Mouse (Mus musculus): Measurements from ENCODE around the gene Atrnl1.
A peak's percentile ranks its signal among the peaks of the same experiment; 100 is the strongest.
"Not testable (repeated sequence)": the region's sequence is repeated elsewhere in the genome, so short reads cannot be mapped to it uniquely, and the experiment has no call there.

Atrnl1 gene

GRCm38 (mm10) chr19:57961738-57962640 is 351.2 kb downstream of the Atrnl1 start:
- DNase-seq (ENCODE audit: low read depth, low spot score): no peak

GRCm38 (mm10) chr19:57963874-57964273 is 353.0 kb downstream of the Atrnl1 start:
- no peak for DNase-seq (ENCODE audit: low read depth, low spot score)

DNA sequence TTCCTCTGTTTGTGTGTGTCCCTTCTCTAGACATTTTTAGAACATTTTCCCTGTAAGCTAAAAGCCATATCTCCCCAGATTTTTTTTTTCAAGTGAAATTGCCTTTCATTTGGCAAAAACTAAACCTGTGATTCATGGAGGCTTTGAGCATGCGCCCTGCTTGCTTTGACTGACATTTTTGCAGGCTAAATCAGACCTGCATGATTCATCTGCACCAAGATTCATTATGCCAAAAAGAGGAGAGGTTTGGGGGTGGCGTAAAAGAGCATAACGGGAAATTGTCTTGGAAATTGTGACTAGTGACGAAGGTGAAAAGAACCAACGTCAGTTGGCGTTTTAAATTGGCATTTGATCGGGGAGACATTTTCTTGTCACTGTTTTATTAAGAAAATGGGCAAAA is 358.9 kb downstream of the Atrnl1 start:
- no peak for DNase-seq (ENCODE audit: low read depth, low spot score)

- no peak for DNase-seq (ENCODE audit: low read depth, low spot score)
Measured at GRCm38 (mm10) chr19:57970342-57970895, 359.6 kb downstream of the Atrnl1 start.

DNA sequence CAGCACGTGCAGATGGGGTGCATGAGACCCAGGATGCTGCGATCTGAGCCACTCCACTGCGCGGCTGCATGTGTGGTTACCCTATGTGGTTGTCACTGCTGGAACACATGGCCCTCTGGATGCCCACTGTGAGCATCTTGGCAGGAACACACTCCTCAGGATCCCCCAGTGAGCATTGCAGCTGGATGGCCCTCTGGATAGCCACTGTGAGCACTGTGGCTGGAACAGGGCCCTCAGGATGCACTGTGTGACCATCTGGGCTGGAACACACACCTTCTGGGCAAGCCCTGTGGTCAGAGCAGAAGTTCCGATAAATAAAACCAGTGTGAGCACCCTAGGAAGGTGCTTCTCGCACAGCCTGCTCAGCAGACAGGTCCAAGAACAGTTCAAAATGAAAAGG is 364.4 kb downstream of the Atrnl1 start:
- no peak for DNase-seq (ENCODE audit: low read depth, low spot score)

- no peak for DNase-seq (ENCODE audit: low read depth, low spot score)
Measured at GRCm38 (mm10) chr19:57985918-57986900, 375.4 kb downstream of the Atrnl1 start.

GRCm38 (mm10) chr19:57987696-57988393 is 377.0 kb downstream of the Atrnl1 start:
- no peak for DNase-seq (ENCODE audit: low read depth, low spot score)

DNA sequence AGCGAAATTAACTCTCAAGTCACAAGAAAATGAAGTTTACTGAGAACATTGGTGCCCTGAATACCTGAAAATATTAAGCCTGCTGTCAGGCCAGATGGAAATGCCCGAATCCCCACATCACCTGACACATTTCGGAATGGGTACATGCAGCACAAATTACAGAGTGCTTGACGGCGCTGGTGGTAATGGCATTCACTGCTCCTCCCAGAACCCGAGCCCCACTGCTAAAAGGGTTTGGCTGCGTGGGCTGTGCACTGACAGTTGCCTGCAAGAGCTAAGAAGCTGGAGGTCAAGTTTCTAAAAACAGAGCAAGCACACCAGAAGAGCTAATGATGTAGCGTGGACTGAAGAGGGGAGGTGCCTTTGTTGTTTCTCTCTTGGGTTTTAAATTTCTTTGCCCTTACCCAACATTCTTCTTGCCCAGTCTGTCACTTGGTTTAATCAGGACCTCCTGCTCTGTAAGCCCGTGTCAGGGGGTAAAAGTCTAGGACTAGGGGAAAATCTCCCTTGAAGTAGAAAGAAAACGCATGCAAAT is 377.8 kb downstream of the Atrnl1 start:
- DNase-seq (ENCODE audit: low read depth, low spot score): no peak

DNA sequence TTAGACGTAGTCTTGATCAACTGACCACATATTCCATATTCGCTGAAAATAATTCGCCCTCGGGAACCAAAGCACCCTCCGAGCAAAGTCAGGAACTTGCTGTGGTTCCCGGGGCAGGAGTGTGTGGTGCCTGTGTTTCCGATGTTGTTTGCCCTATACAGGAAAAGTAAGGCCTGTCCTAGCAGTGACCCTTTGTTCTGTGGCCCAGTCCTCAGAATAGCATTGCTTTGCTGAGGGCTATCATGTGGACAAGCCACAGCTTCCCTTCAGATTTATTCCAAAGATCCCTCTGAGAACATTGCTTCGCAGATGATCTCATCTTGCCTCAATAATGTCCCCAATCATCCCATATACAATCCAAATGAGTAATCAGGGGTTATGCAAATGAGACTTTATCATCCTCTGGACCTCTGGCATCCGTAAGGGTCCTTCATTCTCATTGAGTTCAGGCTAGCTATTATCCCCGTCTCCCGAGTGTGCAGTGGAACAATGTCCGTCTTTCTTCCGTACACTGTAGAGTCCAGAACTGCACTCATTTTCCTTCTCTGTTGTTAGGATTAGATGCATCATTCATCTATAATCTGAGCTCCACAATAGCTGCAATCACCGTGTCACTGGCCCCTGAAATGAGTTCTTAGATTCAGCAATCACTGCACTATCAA is 380.4 kb downstream of the Atrnl1 start:
- DNase-seq (ENCODE audit: low read depth, low spot score): no peak

GRCm38 (mm10) chr19:57994174-57994833 is 383.5 kb downstream of the Atrnl1 start:
- not testable (repeated sequence) for DNase-seq (ENCODE audit: low read depth, low spot score)

DNA sequence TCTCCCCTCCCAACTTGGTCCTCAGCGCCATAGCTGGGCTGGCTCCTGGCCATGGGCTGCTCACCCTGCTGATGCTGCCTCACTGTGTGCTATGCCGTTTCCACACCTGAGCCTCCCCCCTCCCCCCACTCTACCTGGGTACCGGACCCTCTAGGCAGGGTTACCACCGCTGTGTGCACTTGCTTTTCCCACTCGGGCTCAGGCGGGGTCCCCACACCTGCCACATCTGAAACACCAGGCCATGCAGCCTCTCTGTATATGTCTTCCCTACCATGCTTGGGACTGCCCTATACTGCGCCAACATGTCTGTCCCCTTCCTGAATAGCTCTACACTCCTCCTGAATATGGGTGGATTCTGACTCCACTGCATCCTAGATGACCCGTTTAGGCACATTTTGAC is 384.2 kb downstream of the Atrnl1 start:
- no peak for DNase-seq (ENCODE audit: low read depth, low spot score)

- peak; percentile 39 for DNase-seq (ENCODE audit: low read depth, low spot score)
Measured at GRCm38 (mm10) chr19:57997961-57998360, 387.1 kb downstream of the Atrnl1 start.

GRCm38 (mm10) chr19:58011636-58012035 is 400.8 kb downstream of the Atrnl1 start:
- no peak for DNase-seq (ENCODE audit: low read depth, low spot score)

DNA sequence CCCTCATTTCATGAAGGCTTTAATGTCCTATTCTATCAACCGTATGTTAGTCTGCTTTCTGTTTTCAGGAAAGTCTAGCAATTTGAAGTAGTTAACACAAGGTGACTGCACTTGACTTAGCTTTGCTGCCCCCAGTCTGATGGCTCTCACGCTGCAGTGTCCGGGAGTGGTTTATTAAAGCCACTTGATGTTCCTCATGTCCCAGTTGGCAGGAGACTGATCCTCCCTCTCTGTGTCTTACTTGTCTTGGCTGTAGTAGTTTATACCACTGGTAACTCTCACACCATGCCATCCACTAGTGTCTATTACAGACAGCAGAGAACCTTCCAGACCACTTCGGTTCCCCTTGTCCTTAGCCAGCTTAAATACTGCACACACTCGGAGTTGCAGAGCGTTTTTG is 404.9 kb downstream of the Atrnl1 start:
- DNase-seq (ENCODE audit: low read depth, low spot score): no peak

GRCm38 (mm10) chr19:58016561-58017453 is 406.0 kb downstream of the Atrnl1 start:
- no peak for DNase-seq (ENCODE audit: low read depth, low spot score)

DNA sequence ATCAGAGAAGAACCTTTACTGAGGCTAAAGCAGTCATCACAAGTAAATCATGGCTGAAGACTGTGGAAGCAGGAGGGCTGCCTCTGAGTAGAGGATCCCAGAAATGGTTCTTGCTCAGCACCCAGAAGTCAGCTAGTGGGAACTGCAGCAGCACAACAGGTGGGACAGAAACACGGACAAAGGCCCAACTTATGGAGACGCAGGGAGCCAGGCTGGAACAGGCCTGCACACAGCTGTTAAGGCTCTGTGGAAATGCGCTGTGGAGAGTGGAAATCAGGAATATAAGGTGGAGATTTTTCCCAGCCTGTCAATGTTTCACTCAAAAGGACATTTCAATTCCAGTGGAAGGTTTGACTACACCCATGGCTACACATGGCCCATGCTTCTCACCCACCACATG is 406.6 kb downstream of the Atrnl1 start:
- DNase-seq (ENCODE audit: low read depth, low spot score): no peak

DNA sequence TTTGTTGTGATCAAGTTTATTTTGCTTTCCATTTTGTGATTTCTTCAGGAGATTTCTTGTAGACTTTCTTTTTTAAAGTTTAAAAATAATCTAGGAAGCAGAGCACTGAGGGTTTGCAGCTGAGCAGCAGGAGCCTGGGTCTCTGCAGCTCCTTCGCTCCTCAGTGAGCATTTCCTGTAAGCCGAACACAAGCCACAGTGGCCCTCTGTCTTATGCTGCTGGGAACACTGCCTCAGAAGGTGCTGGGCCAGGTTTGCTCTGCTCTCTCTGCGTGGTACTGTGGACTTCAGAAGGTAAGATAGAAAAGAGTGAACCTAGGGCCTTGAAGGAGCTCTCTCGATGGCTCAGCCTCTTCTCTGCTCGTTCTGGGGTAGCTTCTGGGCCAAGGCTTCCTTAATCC is 407.9 kb downstream of the Atrnl1 start:
- no peak for DNase-seq (ENCODE audit: low read depth, low spot score)

DNA sequence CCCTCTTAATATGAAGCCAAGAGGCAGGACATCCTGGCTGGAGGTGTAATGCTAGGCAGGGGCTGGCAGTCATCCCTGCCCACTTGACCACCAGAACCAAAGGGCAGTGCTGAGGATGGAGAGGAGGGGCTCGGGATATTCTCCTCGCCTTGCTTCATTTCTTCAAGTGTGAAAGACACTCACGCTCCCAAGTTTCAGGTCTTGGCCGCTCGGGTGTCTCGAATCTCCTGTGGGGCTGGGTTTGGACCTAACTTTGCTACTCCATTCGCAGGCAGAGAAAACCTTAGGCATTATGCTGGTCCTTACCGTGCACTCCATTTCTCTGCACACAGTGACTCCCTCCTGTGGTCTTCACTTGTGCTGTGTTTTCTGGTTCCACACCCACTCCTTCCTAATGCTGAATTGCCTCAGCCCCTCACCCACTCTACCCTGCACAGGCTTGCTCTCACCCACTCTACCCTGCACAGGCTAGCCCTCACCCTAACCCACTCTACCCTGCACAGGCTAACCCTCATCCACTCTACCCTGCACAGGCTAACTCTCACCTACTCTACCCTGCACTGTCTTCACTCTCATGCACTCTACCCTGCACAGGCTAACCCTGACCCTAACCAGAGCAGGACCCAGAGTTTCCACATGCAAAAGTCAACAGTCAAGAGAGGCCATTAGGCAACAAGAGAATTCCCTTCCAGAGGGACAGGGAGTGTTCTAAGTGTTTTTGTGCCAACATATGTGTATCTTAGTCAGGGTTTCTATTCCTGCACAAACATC is 410.9 kb downstream of the Atrnl1 start:
- no peak for DNase-seq (ENCODE audit: low read depth, low spot score)

Measured in retina, postnatal 7 days (tissue).